Mouse (Mus musculus): ENCODE measurements at regions not wholly inside any gene's neighbourhood (a gene's known extent, or its start where the extent isn't known, plus 50 kb on each side); places are given as distances from the start of the nearest gene placed in this dataset.

DNA sequence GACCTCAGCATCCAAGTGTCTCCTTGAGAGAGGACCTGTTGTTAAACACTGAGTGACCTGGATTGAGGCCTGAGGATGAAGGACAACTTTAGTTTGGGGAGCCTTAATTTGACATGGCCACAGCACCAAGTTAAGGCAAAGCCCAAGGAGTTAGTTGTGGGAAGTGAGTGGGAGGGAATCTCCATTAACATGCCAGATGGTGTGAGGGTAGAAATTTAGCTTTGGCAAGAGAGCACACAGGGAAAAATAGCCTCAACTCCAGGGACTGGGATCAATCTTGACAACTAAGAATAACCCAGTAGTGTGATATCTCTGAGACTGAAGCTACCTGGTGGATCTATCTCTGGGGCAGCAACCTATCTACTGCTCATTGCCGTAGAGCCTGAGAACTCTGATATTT is 105.4 kb downstream of the Ahr start:
- peak in 1 of 2 experiments; percentile 31 for DNase-seq (ENCODE audit: low spot score in 2 of 2)

DNA sequence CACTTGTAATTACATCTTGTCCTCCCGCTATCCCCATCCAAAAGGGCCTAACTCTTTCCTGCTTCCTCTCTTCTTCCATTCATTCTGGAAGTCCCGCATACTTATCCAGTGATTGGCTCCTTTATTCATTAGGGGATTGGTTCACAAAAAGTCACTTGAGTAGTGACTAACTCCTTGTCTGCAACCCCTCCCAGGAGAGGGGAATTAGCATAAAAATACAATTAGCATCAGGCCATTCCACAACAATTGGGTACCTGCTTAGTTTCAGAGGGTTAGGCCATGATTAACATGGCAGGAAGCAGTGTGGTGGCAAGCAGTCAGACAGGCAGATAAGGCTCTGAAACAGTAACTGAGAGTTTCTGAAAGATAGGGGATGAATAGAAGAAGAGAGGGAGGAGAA is 115.6 kb downstream of the Ahr start:
- DNase-seq (ENCODE audit: low spot score in 2 of 2): no peak

DNA sequence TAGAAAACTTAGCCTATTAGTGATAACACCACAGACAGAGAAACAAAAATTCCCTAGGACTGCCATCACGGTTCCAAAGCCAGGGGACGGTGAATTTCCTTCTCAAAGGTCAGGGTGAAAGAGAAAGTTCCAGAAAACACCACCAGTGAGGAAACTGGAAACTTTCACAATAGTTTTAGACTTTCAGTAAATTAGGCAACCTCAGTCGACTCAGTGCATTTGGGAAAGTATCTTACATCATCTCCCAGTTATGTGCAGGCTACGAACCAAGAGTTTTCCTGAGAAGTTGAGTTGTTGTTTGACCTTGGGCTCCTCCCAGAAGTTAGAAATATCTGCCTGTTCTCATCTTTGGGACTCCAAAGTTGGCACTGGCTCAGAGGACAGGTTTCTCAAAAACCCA is 116.9 kb downstream of the Ahr start:
- DNase-seq (ENCODE audit: low spot score in 2 of 2): no peak

DNA sequence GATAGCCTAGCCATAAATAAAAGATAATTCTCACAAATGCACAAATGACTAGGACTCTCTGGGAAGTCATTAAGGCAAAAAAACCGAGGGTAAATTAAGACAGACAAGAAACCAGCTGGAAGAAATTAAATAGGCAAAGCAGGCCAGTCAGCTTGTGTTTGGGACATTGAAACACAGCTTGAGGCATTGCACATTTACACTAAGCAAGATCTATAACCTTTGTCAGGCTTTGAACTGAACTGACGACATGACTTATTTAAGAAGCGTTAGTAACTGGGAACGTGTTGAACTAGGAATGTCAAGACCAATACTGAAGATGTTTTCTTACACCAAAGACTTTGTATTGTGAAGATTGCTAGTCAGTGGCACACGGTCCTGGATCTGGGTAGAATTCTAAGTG is 118.3 kb downstream of the Ahr start:
- no peak for DNase-seq (ENCODE audit: low spot score in 2 of 2)

DNA sequence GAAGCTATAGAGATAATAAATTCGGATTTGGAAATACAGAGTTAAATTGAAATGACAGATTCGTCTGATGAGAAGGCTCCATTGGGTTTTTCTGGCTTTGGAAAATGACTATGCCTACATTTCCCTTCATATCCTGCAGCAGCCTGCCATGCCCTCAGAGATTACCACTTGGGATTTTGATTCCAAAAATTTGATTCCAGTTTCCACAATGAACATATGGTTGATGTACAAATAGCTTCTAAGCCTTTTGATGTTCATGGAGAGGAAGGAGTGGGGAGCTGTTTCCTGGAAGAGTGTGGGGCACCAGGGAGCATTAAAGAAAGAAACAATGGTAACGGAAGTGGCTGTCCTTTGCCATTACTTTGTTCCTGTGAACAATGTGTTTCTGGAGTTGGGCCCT is 122.1 kb downstream of the Ahr start:
- no peak for DNase-seq (ENCODE audit: low spot score in 2 of 2)

DNA sequence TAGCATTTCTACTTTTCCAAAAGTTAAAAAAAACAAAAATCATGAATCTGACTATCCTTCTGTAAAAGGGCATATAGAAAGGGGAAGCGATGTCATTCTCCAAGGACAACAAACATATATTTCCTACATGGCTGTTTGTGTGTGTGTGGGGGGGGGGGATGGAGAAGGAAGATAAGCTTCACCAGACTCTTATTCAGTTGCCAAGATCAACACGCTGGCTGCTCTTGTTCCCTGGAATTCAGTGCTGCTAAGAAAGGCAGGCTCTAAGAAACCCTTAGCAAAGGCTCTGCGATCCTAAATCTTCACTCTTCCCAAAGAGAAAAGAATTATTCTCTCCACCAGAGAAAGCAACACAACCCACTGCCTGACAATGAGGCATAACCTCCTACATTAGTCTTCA is 126.4 kb downstream of the Ahr start:
- DNase-seq (ENCODE audit: low spot score in 2 of 2): no peak

DNA sequence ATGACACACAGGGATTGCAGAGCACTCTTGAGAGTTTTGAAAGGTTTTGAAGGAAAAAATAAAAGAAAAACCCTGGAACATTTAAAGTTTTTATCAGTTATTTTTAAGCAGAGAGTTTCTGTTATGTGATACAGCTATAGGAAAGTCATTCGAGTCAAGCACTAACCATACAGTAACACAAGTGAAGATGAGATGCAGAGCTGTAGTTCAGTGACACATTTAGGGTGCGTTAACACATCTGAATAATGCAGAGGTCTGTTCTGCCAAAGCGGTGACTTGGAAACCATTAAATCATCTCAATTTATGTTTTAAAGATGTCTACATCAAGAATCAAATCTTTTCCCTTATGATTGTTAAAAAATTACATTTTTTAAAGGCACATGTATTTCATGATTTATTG is 126.8 kb downstream of the Ahr start:
- DNase-seq (ENCODE audit: low spot score in 2 of 2): no peak

DNA sequence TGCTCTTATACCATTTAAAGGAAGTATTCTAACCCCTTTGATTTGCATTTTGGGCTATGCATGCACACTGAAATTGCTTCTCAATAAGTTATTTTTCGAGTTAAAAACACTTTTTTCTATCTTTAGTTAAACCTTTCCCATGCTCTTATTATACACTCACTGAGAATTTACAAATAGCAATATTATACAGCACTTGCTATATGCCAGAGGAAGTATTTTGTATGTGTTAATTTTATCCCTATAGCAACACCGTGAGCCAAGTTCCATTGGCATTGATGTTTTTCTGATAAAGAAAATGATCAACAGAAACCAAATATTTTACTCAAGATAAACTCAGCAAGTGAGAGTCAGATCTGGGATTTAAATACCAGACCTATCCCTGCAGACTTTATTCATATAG is 133.0 kb downstream of the Ahr start:
- DNase-seq (ENCODE audit: low spot score in 2 of 2): no peak

DNA sequence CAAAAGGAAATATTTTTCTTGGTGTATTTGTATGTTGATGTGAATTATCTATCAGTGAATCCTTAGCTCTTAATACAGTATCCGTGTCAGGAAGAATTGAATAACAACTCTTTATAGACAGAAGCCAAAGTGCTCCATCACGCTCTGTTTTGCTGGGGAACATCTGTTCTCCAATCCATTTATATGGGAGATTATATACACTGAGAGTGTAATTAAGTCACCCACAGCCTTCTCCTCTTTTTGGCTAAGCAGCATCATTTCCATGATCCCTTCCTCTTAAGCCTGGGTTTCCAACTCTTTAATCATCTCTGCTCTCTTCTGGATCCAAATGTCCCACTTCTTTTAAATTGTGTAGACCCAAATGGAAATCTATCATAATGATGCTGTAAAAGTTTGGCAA is 133.6 kb downstream of the Ahr start:
- peak in 1 of 2 experiments; percentile 29 for DNase-seq (ENCODE audit: low spot score in 2 of 2)

DNA sequence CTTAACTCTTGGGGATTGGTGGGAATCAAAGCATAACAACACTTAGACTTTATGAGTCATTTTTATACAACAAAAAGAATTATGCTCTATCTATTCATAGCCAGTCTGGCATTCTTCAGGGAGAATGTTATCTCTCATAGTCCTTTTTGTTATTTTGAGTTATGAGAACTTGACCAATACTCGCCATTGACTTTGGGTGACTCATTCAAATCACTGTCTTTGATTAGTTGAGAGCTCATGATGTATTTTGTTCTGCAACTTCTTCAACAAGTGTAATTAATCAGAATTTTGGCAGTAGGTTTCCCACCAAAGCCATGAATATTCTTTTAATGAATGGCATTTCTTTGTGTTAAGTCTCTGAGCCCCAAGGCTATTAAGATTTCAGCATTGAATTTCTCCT is 139.6 kb downstream of the Ahr start:
- no peak for DNase-seq (ENCODE audit: low spot score in 2 of 2)

DNA sequence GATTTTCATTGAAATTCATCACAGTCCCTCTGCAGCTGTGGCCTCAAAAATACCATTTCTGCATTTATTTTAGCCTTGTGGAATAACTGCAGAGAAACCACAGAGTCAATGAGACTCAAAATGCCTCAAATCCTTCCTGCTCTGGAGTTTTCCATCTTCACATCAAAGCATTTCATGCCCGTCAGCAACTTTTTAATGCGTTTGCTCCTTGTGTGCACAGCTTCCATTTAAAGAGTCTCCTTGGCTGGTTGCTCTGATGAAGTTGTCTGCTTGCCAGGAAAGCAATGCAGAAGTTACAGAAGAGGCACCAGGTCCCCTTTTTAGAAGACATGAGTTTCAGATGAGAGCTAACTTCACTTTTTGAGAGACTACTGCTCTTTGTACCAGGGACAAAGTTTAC is 142.7 kb downstream of the Ahr start:
- DNase-seq (ENCODE audit: low spot score in 2 of 2): peak in 1 of 2 experiments; percentile 7

DNA sequence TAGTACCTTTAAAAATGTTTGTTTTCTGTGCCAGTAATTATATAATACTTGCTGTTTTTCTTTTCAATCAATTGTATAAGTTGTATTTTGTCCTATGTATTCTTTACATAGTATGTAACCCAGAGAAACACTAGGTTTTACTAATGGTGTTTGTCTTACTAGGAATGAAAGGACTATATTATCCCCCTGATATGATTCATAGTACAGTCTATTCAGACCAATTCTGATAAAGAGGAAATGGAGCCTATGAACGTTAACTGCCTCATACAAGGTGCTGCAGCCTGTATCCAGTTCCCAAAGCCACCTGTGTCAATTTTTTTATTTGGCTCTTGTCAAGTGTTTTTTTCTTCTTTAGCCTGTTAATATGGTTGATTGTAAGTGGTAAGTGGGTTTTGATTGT is 144.6 kb downstream of the Ahr start:
- DNase-seq (ENCODE audit: low spot score in 2 of 2): no peak

DNA sequence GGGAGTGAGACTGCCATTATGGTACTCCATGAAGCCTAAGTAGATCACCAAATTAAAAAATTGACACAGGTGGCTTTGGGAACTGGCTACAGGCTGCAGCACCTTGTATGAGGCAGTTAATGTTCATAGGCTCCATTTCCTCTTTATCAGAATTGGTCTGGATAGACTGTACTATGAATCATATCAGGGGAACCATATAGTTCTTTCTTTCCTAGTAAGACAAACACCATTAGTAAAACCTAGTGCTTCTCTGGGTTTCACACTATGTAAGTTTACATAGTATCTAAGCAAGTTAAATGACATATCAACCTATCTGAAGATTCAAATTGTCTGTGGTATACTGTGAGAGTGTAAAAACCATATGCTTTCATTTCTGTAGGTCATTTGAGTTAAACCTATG is 145.0 kb downstream of the Ahr start:
- no peak for DNase-seq (ENCODE audit: low spot score in 2 of 2)

DNA sequence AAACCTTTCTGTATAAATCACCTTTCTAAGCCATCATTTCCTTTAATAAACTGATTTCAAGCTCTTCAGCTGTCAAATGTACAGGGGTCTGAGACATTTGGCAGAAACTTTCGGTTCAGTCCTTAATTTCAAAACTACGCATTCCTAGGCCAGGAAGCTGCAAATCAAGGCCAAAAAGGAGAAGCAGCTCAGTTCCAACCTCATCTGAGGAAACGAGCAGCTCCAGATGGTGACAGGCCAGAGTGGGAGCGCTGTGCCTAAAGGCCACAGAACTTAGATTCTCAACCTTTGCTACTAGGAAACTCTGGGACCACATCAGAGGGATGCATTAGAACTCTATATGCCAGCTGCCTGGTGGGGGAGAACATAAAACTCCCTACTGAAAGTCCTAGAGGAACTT is 150.6 kb downstream of the Ahr start:
- DNase-seq (ENCODE audit: low spot score in 2 of 2): no peak

DNA sequence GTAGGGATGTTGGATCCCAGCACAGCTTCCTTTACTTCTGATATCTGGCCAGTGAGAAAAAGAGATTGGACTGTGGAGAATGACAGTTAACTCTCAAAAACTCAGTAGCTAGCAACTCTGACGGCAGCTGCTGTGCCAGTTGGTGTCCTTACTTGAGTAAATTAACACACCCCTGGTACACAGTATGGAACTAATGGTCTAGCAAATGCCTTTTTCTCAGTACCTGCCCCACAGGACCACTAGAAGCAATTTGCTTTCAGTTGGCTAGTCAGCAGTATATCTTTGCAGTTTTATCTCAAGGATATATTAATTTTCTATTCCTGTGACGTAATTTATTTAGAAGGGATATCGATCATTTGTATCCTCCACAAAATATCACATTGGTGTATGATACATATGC is 157.6 kb downstream of the Ahr start:
- DNase-seq (ENCODE audit: low spot score in 2 of 2): no peak

DNA sequence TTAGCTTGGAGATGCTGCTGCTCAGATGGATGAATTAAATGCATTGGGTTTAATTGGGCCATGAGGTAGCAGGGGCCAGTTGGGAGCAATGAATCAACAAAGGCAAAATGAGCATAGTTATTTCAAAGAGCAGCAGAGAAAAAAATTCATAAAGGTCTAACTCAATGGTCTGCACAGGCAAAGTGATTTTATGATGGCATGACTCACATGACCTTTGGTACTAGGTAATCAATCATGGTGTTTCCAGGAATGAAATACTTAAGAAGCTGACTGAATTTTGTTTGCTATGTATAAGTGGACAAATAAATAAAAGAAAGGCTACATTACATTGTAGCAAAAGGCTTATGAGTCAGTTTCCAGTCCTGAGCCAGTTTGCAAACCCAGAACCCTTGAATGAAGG is 158.5 kb downstream of the Ahr start:
- DNase-seq (ENCODE audit: low spot score in 2 of 2): no peak

DNA sequence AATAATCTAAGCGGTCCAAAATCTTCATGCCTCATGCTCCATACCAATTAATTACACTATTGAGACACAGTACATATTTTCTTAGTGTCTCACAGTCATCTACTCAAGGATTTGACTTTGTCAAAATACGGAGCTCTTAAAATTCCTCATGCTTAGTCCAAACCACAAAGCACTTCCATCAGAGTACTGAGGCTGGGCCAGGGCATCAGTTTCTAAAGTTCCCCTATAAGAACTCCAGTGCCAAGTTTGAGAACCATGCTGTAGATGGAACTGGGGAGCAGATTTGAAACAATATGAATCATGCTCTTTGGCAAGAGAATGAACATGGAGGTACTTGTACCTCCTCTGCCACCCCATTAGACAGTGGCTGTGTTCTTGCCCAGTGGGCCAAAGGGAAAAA is 176.9 kb downstream of the Ahr start:
- DNase-seq (ENCODE audit: low spot score in 2 of 2): no peak

DNA sequence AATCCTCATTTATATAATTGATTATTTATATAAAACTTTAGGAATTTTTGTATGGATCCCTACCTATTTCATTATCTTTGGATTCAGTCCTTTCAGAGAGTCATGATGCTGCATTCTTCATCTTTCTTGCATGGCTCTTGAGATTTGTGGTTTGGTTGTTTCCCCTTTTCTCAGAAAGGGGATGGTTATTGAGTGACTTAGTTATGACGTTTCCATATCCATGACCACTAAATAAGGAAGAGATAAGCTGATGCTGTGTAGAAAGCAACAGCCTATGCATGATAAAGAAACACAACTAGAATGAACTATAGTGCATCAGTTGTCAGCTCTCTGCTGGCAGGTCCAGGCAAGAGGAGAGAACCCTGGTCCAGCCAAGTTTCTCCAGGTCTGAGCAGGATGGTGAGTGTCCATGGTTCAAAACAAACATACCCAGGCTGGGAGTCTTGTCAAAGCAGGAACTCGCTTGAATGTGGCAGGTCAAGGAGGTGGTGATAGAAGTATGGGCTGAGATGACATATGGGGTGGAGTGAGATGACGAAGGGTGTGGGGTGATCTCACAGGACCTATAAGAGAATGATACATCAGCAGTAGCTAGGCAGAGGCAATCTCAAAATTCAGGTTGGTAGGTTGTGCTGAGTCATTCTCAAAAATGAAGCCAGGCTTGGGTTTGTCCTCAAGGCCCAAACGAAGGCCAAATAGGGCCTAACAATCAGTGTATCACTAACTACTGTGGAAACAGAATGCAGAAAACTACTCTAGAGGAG is 196.5 kb downstream of the Ahr start:
- DNase-seq (ENCODE audit: low spot score in 2 of 2): no peak

DNA sequence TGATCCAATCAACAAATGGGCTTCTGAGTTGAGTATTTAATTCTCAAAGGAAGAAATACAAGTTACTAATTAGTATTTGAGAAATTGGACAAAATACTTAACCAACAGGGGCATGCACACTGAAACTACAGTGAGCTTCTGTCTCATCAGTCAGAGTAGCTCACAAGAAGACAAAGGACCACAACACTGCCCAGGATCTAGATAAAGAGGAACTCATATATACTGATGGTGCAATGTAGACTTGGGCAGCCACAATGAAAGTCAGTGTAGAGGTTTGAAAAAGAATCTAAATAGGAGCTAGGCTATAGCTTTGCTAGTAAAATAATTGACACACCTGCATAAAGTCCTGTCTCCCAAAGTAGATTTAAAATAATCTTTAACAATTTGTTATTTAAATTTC is 198.5 kb downstream of the Ahr start:
- DNase-seq (ENCODE audit: low spot score in 2 of 2): no peak

DNA sequence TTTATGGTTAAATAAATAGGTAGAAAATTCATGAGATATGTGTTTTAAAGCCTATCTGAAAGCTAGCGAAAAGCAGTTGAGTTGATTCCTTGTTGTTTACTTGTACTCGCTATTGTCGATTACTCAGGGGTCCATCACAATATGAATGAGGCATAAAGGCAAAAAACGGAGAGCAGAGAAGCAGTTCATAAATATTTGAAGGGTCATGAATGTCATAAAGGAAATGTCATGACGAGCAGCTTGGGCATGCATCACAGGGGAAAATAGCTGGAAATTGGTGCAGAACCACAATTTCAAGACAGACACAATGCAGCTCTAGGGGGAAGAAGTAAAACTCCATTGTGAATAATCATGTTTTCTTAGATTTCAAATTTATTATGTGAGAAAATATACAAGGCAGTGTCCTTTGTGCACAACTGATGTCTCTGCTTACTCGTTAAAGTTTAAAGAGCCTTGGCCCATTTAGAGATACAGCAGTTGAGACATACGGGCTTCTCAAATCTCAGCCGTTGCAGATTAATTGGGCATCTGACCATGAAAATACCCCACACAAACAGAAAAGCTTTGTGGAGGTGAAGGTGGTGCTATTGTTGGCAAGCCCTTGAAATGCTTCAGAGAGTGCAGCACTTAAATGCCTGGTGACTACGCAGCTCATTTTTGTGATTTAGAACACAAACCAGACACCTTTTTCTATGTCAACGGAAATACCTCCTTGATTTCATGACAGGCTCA is 200.3 kb downstream of the Ahr start:
- no peak for DNase-seq (ENCODE audit: low spot score in 2 of 2)

DNA sequence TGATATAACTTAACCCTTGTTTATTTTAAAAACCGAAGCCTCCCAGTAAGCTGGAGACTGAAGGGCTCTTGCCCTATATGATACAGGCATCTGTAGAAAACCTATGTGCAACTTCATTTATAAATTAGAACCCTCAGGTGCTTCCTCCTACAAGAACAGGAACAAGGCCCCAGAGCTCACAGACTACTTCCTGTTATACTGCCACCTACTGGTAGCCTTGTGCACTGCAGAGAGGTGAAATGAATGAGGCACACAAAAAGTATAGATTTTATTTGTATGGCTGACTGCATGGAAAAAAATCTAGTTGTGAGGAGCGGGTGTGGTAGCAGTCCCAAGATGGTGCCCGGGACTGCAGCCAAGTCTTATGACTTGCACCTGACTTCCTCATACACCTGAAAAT is 203.5 kb downstream of the Ahr start:
- DNase-seq (ENCODE audit: low spot score in 2 of 2): no peak

DNA sequence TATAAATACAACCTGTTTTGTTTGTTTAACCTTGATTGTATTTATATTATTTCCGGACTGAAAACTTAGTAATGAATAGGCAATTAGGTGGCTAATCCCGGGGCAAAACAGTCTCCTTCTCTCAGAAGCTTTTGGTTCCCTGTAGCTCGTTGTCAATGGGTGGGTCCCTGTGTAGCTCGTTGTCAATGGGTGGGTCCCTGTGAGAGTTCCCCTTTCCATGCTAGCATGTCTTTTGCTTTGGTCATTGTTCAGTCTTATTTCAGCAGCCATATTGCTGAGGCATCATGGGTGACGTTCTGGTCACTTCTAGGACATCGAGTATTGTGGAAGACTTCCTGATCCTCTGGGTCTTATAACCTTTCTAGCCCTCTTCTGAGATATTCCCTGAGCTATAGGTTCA is 205.1 kb downstream of the Ahr start:
- no peak for DNase-seq (ENCODE audit: low spot score in 2 of 2)

DNA sequence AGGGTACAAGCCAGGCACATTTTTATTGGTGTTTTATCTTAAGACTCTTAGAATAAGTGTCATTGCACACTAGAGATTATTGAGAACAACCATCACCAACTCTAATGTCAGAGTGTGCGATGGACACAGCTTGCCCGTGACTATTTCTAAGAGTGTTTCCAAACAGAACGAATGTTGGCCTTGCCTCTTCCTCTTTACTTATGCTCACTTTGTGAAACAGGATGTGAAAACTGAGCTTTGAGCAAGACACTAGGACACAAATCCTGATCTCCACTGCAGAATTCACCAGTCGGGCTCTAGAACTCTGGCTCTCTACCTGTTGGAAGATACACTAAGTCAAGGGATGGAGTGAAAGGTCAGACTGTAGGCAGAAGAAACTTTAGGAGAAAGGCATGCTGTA is 215.3 kb downstream of the Ahr start:
- DNase-seq (ENCODE audit: low spot score in 2 of 2): no peak

All from layer of hippocampus, adult 18-20 months (tissue).